Mouse (Mus musculus) right cerebral cortex, postnatal 25 days (tissue): Measurements from ENCODE around the gene Nox1.
"Not testable (repeated sequence)": the region's sequence is repeated elsewhere in the genome, so short reads cannot be mapped to it uniquely, and the experiment has no call there.

Experiments used
- DNase-seq: peaks from one replicate; pipeline ENCODE4 v3.0.0; 2022

The Nox1 gene

DNA sequence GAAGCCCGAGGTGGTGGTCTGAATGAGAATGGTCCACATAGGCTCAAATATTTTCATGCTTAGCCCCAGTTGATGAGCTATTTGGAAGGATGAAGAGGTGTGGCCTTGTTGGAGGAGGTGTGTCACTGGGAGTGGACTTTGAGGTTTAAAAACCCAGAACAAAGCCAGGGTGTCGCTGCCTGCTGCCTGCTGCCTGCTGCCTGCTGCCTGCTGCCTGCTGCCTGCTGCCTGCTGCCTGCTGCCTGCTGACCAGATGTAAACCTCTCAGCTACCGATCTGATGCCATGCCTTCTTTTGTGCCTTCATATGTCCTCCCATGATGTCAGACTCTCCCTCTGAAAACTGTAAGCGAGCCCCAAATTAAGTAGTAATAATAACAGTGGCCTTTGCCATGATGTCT lies at the start of gene Nox1:
Gene Nox1 (minus strand): TSS at position 101 of the 400 bp plus-strand sequence.
- DNase-seq, result no peak

- no peak for DNase-seq
These were observed 40.4 kb upstream of the Nox1 start for GRCm38 (mm10) chrX:134262129-134262528.

DNA sequence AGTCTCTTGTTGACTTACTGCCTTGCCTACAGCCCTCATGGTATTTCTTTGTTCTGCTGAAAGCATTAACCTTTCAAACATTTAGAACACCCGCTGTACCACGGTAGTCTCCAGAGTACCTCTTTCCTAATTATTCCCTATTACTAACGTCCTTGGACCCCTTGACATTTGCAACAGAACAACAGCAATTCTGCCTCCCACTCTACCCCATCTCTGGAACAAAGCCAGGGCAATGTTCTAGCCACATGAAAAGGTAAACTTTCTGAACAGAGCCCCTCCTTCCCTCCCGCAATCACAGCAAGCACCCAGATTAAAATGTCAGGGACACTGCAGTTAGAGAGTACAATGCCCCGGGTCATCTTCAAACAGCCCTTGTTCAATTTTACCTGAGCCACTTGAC lies 39.4 kb upstream of the Nox1 start:
- DNase-seq, result no peak

DNA sequence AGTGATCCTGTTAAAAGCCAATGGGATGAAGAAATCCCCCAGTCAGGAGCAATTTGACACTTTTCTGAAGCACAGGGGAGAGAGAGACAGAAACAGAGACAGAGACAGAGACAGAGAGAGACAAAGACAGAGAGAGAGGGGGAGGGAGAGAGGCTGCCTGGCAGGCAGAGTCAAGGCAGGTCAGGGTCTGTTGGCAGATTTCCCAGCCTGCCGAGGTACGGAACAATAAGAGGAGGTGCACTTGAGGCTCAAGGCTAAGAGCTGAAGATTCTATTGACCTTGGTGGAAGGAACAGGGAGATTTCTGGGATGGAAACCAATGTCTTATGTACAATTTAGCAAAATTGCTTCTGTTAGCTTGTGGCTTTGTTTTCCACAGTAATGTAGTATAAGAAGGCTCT lies 26.4 kb upstream of the Nox1 start:
- DNase-seq, result no peak

DNA sequence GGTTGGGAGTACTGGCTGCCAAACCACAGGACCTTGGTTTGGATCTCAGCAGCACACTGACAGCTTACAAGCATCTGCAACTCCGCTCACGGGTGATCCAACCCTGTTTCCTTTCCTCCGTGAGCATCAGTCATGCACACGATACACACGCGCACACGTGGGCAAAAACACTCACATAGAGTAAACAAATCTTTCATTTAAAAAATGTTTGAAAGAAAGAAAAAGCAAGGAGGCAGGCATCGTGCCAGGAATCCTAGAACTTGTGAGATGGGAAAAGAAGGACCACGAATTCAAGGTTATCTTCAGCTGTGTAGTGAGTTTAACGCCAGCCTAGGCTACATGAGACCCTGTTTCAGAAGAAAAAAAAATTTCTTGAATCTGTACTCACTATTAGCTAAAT lies 24.2 kb upstream of the Nox1 start:
- DNase-seq, result no peak

- no peak for DNase-seq
These were observed 16.5 kb upstream of the Nox1 start for GRCm38 (mm10) chrX:134238266-134238665.

DNA sequence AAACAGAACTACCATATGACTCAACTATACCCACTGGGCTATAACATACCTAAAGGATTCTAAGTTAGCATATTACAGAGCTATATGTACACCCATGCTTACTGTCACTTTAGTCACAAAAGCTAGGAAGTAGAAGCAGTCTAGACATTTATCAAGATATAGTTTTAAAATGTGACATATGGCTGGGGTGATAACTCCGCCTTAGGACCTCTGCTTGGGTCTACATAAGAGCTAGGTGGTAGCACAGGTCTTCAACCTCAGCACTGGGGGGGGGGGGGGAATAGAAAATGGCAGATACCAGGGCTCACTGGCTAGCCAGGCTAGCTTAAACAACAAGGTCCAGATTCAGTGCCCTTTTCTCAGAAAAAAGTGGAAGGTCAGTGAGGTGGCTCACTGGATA lies 11.3 kb upstream of the Nox1 start:
- DNase-seq, result no peak

DNA sequence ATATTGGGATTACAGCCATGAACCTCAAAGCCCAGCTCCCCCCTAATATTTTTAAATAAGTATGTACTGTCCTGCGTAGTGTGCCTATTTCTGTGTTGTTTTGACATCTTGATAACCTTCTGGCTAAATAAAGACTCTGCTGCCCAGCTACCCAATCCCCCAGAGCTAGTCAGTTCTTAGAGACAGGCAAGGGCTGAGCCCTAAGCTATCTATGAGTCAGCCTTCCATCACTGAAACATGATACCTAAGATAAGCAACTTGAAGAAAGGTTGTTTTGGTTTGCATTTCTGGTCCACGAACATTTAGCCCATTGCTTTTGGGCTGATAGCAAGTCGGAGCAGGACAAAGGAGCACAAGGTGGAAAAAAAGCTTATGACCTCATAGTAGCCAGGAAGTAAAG lies 1.1 kb downstream of the Nox1 start:
- DNase-seq, result no peak

DNA sequence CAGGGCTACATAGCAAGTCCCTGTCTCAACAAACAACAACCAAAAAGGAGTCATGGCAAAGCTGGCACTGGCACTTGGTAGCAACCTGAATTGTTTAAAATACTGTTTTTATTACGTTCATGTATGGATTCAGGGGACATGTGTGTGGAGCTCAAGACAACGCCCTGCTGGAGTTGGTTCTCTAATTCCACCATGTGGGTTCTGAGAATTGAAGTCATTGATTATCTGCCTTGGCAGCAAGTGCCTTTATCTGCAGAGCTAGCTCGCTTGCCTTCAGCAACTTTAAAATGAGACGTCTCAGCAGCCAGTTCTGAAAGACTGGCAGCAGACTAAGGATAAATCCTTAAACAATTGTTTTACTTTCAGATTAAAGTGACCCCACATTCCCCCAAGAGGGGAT lies 3.6 kb downstream of the Nox1 start:
- no peak for DNase-seq

DNA sequence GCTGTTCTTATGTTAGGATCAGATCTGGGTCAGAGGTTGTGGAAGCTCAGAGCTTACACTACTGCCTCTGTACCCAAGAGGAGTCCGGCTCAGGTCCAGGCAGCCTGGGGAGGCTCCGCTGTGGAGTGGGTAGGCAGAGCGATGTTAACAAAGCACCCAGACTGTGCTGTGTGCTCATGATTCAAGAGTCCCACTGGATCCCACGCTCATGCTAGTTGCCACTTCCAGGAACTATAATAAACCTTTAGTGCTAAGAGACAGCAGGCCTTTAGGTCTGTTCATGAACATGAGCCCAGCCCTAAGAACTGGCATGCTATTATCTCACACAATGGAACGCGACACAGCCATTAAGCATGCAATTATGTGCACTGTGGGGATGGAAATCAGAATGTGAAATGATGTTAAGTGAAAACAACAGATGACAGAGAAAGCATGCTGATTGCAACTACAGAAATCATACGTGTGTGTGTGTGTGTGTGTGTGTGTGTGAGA lies 10.6 kb downstream of the Nox1 start:
- peak; percentile 5 for DNase-seq

GRCm38 (mm10) chrX:134208491-134208890 lies 13.3 kb downstream of the Nox1 start:
- DNase-seq, result no peak

- not testable (repeated sequence) for DNase-seq
These were observed 34.6 kb downstream of the Nox1 start, which contains the start of gene Arl13a for GRCm38 (mm10) chrX:134187201-134187600. TSS of gene Arl13a (plus strand) at chrX:134187501.

GRCm38 (mm10) chrX:134174699-134175098 lies 47.1 kb downstream of the Nox1 start:
- no peak for DNase-seq

GRCm38 (mm10) chrX:134170584-134170983 lies 51.2 kb downstream of the Nox1 start:
- no peak for DNase-seq

DNA sequence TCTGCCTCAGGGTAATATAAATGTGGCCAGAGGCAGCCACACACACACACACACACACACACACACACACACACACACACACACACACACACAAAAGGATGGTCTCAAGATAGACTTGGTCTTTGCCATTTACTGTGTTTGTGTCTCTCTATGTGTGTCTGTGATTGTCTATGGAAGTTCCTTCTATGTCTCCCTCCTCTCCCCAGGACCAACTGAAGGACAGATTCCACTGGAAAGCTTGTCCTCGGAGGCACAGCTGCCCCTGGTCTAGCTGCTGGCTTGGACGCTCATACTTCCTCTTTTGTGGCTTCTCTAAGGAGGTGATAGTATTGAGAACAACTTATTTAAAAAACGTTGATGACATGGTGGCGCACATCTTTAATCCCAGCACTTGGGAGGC lies 58.3 kb downstream of the Nox1 start:
- no peak for DNase-seq

- peak; percentile 5 for DNase-seq
These were observed 58.9 kb downstream of the Nox1 start for GRCm38 (mm10) chrX:134162826-134163225.

DNA sequence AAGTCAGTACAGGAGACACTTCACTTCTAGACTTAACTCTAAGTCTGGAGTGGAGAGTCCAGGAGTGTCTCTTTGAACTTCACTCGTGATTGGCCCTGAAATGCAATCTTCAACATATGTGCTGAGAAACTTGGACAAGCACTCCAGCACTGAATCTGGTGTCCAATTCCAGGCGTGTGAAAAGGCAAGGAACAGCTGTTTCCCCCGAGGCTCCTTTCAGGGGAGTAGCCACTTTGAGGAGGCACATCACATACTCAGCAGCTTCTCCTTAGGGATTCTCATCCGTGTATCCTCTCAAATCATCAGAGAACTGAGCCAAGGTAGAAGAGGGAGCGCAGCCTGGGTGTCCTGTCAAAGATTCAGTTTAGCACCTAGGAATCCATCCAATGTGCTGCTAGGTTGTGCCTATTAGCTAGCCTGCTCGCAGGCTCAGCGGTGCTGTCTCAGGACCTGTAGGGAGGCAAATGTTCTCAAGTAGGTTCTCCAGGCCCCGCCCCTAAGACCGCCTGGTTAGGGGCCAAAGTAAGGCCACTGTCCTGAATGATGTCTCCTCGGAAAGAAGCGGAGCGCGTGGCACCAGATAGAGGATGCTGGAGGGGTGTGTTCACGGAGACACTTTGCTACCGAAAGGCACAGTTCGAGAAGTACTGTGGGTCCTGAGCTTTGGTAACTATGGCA lies 59.6 kb downstream of the Nox1 start, which contains the start of gene Xkrx:
Gene Xkrx (minus strand): TSS at position 34 of the 678 bp plus-strand sequence.
- DNase-seq, result no peak

- no peak for DNase-seq
These were observed 61.3 kb downstream of the Nox1 start for GRCm38 (mm10) chrX:134160442-134160841.

GRCm38 (mm10) chrX:134158151-134158550 lies 63.6 kb downstream of the Nox1 start:
- no peak for DNase-seq

DNA sequence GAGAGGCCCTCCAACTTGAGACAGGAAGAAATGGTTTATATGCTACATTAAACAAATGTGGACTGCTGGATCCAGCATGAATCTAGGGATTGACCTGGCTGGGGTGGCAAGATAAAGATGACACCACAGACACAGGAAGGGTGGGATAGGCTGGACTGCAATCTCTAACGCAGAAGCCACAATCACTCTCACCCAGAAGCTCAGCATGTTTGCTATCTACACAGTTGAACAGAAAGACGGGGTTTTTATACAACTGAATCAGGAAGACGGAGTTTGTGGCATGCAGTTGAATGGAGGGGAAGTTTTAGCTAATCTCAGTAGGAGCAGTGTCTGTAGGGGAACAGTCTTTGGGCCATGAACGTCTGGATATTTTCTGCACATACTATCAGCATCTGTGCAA lies 79.8 kb downstream of the Nox1 start:
- no peak for DNase-seq

- DNase-seq, result no peak
These were observed 80.2 kb downstream of the Nox1 start for GRCm38 (mm10) chrX:134141551-134141950.

- no peak for DNase-seq
These were observed 81.7 kb downstream of the Nox1 start for GRCm38 (mm10) chrX:134140024-134140423.

GRCm38 (mm10) chrX:134133821-134134220 lies 87.9 kb downstream of the Nox1 start:
- DNase-seq, result no peak

DNA sequence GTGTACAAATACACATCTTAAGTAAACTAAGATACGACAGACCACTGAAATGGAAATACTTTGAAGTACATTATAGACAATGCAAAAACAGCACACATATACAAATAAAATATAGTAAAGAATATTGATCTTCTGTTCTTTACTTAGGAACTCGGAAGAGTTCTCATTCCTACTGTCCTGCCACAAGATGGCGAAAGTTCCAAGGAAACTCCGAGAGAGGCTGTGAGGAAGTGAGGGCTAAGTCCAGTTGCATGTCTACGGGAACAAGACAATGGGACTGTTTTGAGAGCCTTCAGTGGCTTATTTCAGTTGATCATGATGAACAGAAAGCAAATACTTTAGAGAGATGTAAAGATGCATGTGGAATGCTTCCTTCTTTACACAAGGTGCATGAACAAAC lies 89.5 kb downstream of the Nox1 start:
- DNase-seq, result peak; percentile 10

DNA sequence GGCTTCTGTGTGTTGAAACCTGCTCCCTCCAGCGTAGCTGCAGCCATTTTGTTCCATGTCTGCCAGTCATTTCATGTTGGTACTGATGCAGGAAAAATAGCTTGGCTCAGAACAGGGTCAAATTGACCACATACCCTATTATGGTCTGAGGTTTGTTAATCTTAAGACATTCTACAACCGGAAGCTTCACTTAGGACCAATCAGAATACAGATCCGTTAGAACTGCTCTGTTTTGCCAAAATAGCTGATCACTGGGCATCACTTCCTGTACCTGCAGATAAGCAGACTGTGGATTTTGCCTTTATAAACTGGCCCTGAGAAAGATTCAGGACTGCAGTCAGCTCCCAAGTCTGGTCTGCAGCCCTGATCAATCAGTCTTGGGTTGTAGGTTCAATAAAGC lies 93.2 kb downstream of the Nox1 start:
- no peak for DNase-seq
